Mouse (Mus musculus): Measurements from ENCODE around the gene Cdk14. TPM values are rescaled to one million over a fixed set of nuclear protein-coding genes. Genes with fewer than 3 reads are reported as not detected.

Gene Cdk14
- polyA plus RNA-seq, 2 experiments = 14.5 to 27.6 TPM

GRCm38 (mm10) chr5:5054270-5054669 is 365.8 kb downstream of the Cdk14 start:
- H3K9me3 ChIP-seq (ENCODE audit: control insufficient read depth, low read length) = no peaks in the 10 kb centered on the region
- DNase-seq (ENCODE audit: low spot score) (no peak), ATAC-seq (ENCODE audit: low FRiP score, low read depth) (no peak)
- no peaks in the 10 kb centered on the region for H3K27me3 ChIP-seq (ENCODE audit: control insufficient read depth, insufficient read depth, low read length)
- no peak overlapping the region for H3K9ac ChIP-seq (ENCODE audit: low read depth, low read length, severe bottlenecking)
- WGBS = 36% methylated on average over 1 of the region's 1 CpGs
- no peak for TF ChIP-seq POLR2A (IDR thresholded peaks at IDR 0.05; ENCODE audit: borderline replicate concordance, extremely low read depth, insufficient read depth, insufficient read length)
- no peaks in the 10 kb centered on the region for H3K4me1 ChIP-seq (ENCODE audit: control insufficient read depth, insufficient read depth, low read length)
- H3K36me3 ChIP-seq (ENCODE audit: control insufficient read depth, insufficient read depth, low read length) = no peaks in the 10 kb centered on the region
- no peak overlapping the region for H3K27ac ChIP-seq (replicated peaks; ENCODE audit: low read depth, low read length)
- no peak overlapping the region for H3K4me3 ChIP-seq (replicated peaks; ENCODE audit: low read length)
- H3K4me2 ChIP-seq (replicated peaks; ENCODE audit: low read depth, low read length, severe bottlenecking) = no peak overlapping the region

DNA sequence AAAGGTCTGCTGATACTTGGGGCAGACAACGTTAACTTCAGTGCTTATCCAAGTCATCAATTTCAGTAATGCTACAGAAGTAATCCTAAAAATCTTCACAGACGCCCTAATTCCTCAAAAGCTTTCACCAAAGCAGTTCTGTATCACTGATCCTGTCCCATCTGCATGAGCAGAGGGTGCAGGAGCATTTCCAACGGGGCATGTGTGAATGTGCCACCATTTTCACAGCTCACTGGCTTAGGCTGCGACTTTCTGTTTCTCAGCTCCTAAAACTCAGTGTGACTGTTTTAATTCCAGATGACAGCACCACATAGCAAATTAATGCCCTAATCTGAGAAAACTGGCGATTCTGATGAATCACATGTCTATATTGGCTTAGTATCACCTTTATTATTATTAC is 375.8 kb downstream of the Cdk14 start:
- H3K27ac ChIP-seq (replicated peaks; ENCODE audit: low read depth, low read length) = no peak overlapping the region
- H3K4me2 ChIP-seq (replicated peaks; ENCODE audit: low read depth, low read length, severe bottlenecking) = no peak overlapping the region
- no peak for ATAC-seq (ENCODE audit: low FRiP score, low read depth)
- DNase-seq (ENCODE audit: low spot score) = no peak
- no peak overlapping the region for H3K4me3 ChIP-seq (replicated peaks; ENCODE audit: low read length)
- no peaks in the 10 kb centered on the region for H3K36me3 ChIP-seq (ENCODE audit: control insufficient read depth, insufficient read depth, low read length)
- H3K9me3 ChIP-seq (ENCODE audit: control insufficient read depth, low read length) = no peaks in the 10 kb centered on the region
- H3K27me3 ChIP-seq (ENCODE audit: control insufficient read depth, insufficient read depth, low read length) = no peaks in the 10 kb centered on the region
- no peaks in the 10 kb centered on the region for H3K4me1 ChIP-seq (ENCODE audit: control insufficient read depth, insufficient read depth, low read length)
- TF ChIP-seq POLR2A (IDR thresholded peaks at IDR 0.05; ENCODE audit: borderline replicate concordance, extremely low read depth, insufficient read depth, insufficient read length) = no peak
- WGBS = 83% methylated on average over 5 of the region's 5 CpGs
- no peak overlapping the region for H3K9ac ChIP-seq (ENCODE audit: low read depth, low read length, severe bottlenecking)

DNA sequence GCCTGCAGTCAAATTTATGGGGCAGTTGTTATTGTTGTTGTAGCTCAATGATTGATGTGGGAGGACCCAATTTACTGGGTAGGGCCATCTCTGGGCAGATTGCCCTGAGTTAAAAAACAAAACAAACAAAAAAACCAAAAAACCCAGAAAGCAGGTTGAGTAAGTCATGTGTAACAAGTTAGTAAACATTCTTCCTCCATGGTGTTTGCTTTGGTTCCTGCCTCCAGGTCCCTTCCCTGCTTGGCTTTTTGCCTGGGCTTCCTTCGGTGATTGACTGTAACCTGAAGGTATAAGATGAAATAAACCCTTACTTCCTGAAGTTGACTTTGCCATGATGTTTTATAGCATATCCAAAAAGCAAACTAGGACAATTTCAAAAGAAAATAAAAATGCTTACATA is 377.4 kb downstream of the Cdk14 start:
- no peak for TF ChIP-seq POLR2A (IDR thresholded peaks at IDR 0.05; ENCODE audit: borderline replicate concordance, extremely low read depth, insufficient read depth, insufficient read length)
- Histone ChIP-seq H3K4me2 (replicated peaks; ENCODE audit: low read depth, low read length, severe bottlenecking) (no peak overlapping the region), H3K9me3 (ENCODE audit: control insufficient read depth, low read length) (no peaks in the 10 kb centered on the region), H3K9ac (ENCODE audit: low read depth, low read length, severe bottlenecking) (no peak overlapping the region), H3K4me1 (ENCODE audit: control insufficient read depth, insufficient read depth, low read length) (no peaks in the 10 kb centered on the region), H3K27me3 (ENCODE audit: control insufficient read depth, insufficient read depth, low read length) (no peaks in the 10 kb centered on the region), H3K27ac (replicated peaks; ENCODE audit: low read depth, low read length) (no peak overlapping the region), H3K36me3 (ENCODE audit: control insufficient read depth, insufficient read depth, low read length) (no peaks in the 10 kb centered on the region), H3K4me3 (replicated peaks; ENCODE audit: low read length) (no peak overlapping the region)
- ATAC-seq (ENCODE audit: low FRiP score, low read depth) = no peak
- 72% methylated on average over 1 of the region's 1 CpGs for WGBS
- no peak for DNase-seq (ENCODE audit: low spot score)

DNA sequence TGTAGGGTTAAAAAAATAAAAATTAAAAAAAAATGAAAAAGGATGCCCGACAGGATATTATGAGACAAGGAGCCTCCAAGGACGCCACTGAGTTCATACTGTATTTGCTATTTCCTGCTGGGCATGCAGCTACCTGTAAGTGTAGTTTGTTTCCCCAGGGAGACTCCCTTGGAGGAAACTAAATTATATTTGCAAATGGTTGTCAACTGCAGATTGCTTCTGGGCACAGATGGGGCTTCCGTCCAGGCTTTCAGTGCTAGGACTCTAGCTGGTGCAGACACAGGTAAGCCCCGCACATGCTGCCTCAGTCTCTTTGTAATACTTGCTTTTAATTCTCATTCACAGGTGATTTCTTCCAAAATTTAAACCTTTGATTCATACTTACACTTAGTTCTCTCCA is 378.6 kb downstream of the Cdk14 start:
- TF ChIP-seq POLR2A (IDR thresholded peaks at IDR 0.05; ENCODE audit: borderline replicate concordance, extremely low read depth, insufficient read depth, insufficient read length) = no peak
- Histone ChIP-seq H3K9me3 (ENCODE audit: control insufficient read depth, low read length) (no peaks in the 10 kb centered on the region), H3K27ac (replicated peaks; ENCODE audit: low read depth, low read length) (no peak overlapping the region), H3K4me3 (replicated peaks; ENCODE audit: low read length) (no peak overlapping the region), H3K9ac (ENCODE audit: low read depth, low read length, severe bottlenecking) (no peak overlapping the region), H3K36me3 (ENCODE audit: control insufficient read depth, insufficient read depth, low read length) (no peaks in the 10 kb centered on the region), H3K4me2 (replicated peaks; ENCODE audit: low read depth, low read length, severe bottlenecking) (no peak overlapping the region), H3K4me1 (ENCODE audit: control insufficient read depth, insufficient read depth, low read length) (no peaks in the 10 kb centered on the region), H3K27me3 (ENCODE audit: control insufficient read depth, insufficient read depth, low read length) (no peaks in the 10 kb centered on the region)
- DNase-seq (ENCODE audit: low spot score) (no peak), ATAC-seq (ENCODE audit: low FRiP score, low read depth) (no peak)
- 66% methylated on average over 4 of the region's 4 CpGs for WGBS

DNA sequence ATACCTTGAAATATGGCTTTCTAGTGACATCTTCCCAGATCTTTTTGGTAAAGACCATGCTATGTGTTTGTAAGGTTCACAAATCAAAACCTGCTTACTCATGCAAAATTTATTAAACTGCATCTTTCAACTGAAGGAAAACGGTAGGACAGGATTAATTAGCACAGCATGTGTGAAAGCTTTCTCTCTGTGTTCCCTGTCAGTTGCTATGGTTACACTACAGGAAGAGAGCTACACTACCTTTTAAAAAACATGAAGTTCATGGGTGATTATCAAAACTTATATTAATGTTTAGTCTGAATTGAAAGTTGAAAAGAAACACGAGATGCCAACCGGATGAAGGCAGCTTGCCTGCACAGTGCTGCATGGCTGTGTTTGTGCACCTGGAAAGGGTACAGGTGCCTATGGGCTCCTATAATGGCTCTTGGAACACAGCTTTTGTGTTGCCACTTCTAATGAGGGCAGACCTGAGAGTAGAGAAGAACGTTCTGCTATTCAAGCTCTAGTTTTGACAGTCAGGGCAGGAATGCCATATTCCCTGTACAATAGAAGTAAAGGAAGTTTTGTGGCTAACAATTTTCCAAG is 380.3 kb downstream of the Cdk14 start:
- H3K9me3 ChIP-seq (ENCODE audit: control insufficient read depth, low read length) = no peaks in the 10 kb centered on the region
- no peak overlapping the region for H3K4me2 ChIP-seq (replicated peaks; ENCODE audit: low read depth, low read length, severe bottlenecking)
- H3K27me3 ChIP-seq (ENCODE audit: control insufficient read depth, insufficient read depth, low read length) = no peaks in the 10 kb centered on the region
- no peak overlapping the region for H3K4me3 ChIP-seq (replicated peaks; ENCODE audit: low read length)
- H3K9ac ChIP-seq (ENCODE audit: low read depth, low read length, severe bottlenecking) = no peak overlapping the region
- no peaks in the 10 kb centered on the region for H3K36me3 ChIP-seq (ENCODE audit: control insufficient read depth, insufficient read depth, low read length)
- ATAC-seq (ENCODE audit: low FRiP score, low read depth) (no peak), DNase-seq (ENCODE audit: low spot score) (no peak)
- WGBS = 43% methylated on average over 4 of the region's 4 CpGs
- no peaks in the 10 kb centered on the region for H3K4me1 ChIP-seq (ENCODE audit: control insufficient read depth, insufficient read depth, low read length)
- no peak overlapping the region for H3K27ac ChIP-seq (replicated peaks; ENCODE audit: low read depth, low read length)
- TF ChIP-seq POLR2A (IDR thresholded peaks at IDR 0.05; ENCODE audit: borderline replicate concordance, extremely low read depth, insufficient read depth, insufficient read length) = no peak

- Histone ChIP-seq H3K27ac (replicated peaks; ENCODE audit: low read depth, low read length) (no peak overlapping the region), H3K9ac (ENCODE audit: low read depth, low read length, severe bottlenecking) (no peak overlapping the region), H3K27me3 (ENCODE audit: control insufficient read depth, insufficient read depth, low read length) (no peaks in the 10 kb centered on the region), H3K4me1 (ENCODE audit: control insufficient read depth, insufficient read depth, low read length) (no peaks in the 10 kb centered on the region), H3K9me3 (ENCODE audit: control insufficient read depth, low read length) (no peaks in the 10 kb centered on the region), H3K4me2 (replicated peaks; ENCODE audit: low read depth, low read length, severe bottlenecking) (no peak overlapping the region), H3K36me3 (ENCODE audit: control insufficient read depth, insufficient read depth, low read length) (no peaks in the 10 kb centered on the region), H3K4me3 (replicated peaks; ENCODE audit: low read length) (no peak overlapping the region)
- no peak for TF ChIP-seq POLR2A (IDR thresholded peaks at IDR 0.05; ENCODE audit: borderline replicate concordance, extremely low read depth, insufficient read depth, insufficient read length)
- ATAC-seq (ENCODE audit: low FRiP score, low read depth) = no peak
- no peak for DNase-seq (ENCODE audit: low spot score)
- WGBS = 83% methylated on average over 5 of the region's 5 CpGs
Measured at GRCm38 (mm10) chr5:5033445-5033844, 386.7 kb downstream of the Cdk14 start.

Measured in limb, embryonic 14.5 days (tissue).